Mouse (Mus musculus) Patski (cell line): ENCODE results near the gene Nhlh1. TPM values are rescaled to one million over a fixed set of nuclear protein-coding genes. Genes with fewer than 3 reads are reported as not detected.
A peak's percentile ranks its signal among the peaks of the same experiment; 100 is the strongest.

ENCODE experiments used
- ATAC-seq: fragments of 100-300 bp; one replicate; pipeline ENCODE4 v1.8.0; 2021
- CTCF ChIA-PET: fragments of 350-600 bp; sonication (Branson Sonifier 250); formaldehyde crosslinking; loops from one replicate; lab custom pipeline; 2022; ENCODE audit warnings: inconsistent platforms; lab: Charles Lee
- POLR2A ChIA-PET: fragments of 350-600 bp; sonication (Branson Sonifier 250); formaldehyde crosslinking; loops from one replicate; lab custom pipeline; 2022; ENCODE audit warnings: antibody characterized with exemption, inconsistent platforms; lab: Charles Lee
- DNase-seq: peaks from one replicate; pipeline ENCODE4 v3.0.0-alpha.2; 2011; ENCODE audit warnings: low read depth, low spot score
- H3K27me3 ChIP-seq: fragments of 371-371 bp; one replicate; pipeline ENCODE4 v1.5.1; 2021
- CTCF ChIP-seq: fragments of 100-300 bp; IDR thresholded peaks from one replicate; pipeline ENCODE4 v1.5.1; 2021
- in situ Hi-C: fragments of 300-500 bp; cut with MboI; formaldehyde crosslinking; loops from 3 replicates; pipeline ENCODE4 v1.11.1; 2018; ENCODE audit warnings: low pct_unique_long_range_greater_than_20kb, mixed read lengths
- polyA plus RNA-seq: library from polyadenylated mRNA; unstranded; gene quantifications from one replicate; pipeline ENCODE4 v1.2.3, GENCODE M21; 2021

Gene Nhlh1
- not detected for polyA plus RNA-seq

- in situ Hi-C loops = no loop called here
- CTCF ChIA-PET = interaction anchor here (0.9 kb wide), 2 partner anchors 10 to 25 kb away, joined by 3 read pairs; partner anchors contain the start of genes Copa and Ncstn
- no peak for TF ChIP-seq CTCF
- ATAC-seq (no peak), DNase-seq (no peak)
- no peaks in the 10 kb centered on the region for H3K27me3 ChIP-seq
- POLR2A ChIA-PET = no interaction called here
Measured at GRCm38 (mm10) chr1:172057491-172057921, at the start of gene Nhlh1. Gene Nhlh1 (minus strand): TSS chr1:172057573.

GRCm38 (mm10) chr1:172105101-172105500 lies 47.7 kb upstream of the Nhlh1 start:
- no peaks in the 10 kb centered on the region for H3K27me3 ChIP-seq
- ChIA-PET POLR2A (no interaction called here), CTCF (interaction anchor here (1.5 to 8.6 kb wide), 2 partner anchors 16 to 20 kb away, joined by 5 to 43 read pairs; no protein-coding TSS in a partner anchor)
- DNase-seq (no peak), ATAC-seq (no peak)
- TF ChIP-seq CTCF = no peak
- in situ Hi-C loops = no loop called here

GRCm38 (mm10) chr1:172103619-172104018 lies 46.2 kb upstream of the Nhlh1 start:
- CTCF ChIA-PET = interaction anchor here (0.8 to 8.6 kb wide), 2 partner anchors 8 to 17 kb away, joined by 3 to 43 read pairs; no protein-coding TSS in a partner anchor
- TF ChIP-seq CTCF = no peak
- POLR2A ChIA-PET = no interaction called here
- ATAC-seq (no peak), DNase-seq (no peak)
- in situ Hi-C loops = no loop called here
- H3K27me3 ChIP-seq = no peaks in the 10 kb centered on the region

GRCm38 (mm10) chr1:172099325-172100033 lies 42.1 kb upstream of the Nhlh1 start:
- CTCF ChIA-PET = interaction anchor here (1.3 to 3.7 kb wide), 3 partner anchors 15 to 20 kb away, joined by 3 to 12 read pairs (median 5); no protein-coding TSS in a partner anchor
- TF ChIP-seq CTCF = no peak
- in situ Hi-C loops = no loop called here
- no peaks in the 10 kb centered on the region for H3K27me3 ChIP-seq
- ATAC-seq (no peak), DNase-seq (no peak)
- POLR2A ChIA-PET = no interaction called here

GRCm38 (mm10) chr1:172095202-172095601 lies 37.8 kb upstream of the Nhlh1 start:
- DNase-seq (no peak), ATAC-seq (no peak)
- no peaks in the 10 kb centered on the region for H3K27me3 ChIP-seq
- CTCF ChIA-PET = interaction anchor here (1.0 to 1.7 kb wide), 5 partner anchors 9 to 230 kb away, joined by 3 read pairs; no protein-coding TSS in a partner anchor
- POLR2A ChIA-PET = no interaction called here
- in situ Hi-C loops = no loop called here
- no peak for TF ChIP-seq CTCF

- ChIA-PET CTCF (interaction anchor here (1.0 to 1.3 kb wide), 3 partner anchors 13 to 230 kb away, joined by 3 read pairs; no protein-coding TSS in a partner anchor), POLR2A (no interaction called here)
- in situ Hi-C loops = no loop called here
- ATAC-seq (no peak), DNase-seq (no peak)
- TF ChIP-seq CTCF = no peak
- H3K27me3 ChIP-seq = no peaks in the 10 kb centered on the region
Measured at GRCm38 (mm10) chr1:172094295-172094694, 36.9 kb upstream of the Nhlh1 start.

- in situ Hi-C loops = no loop called here
- TF ChIP-seq CTCF = no peak
- DNase-seq (no peak), ATAC-seq (no peak)
- no peaks in the 10 kb centered on the region for H3K27me3 ChIP-seq
- CTCF ChIA-PET = no interaction called here
- POLR2A ChIA-PET = no interaction called here
Measured at GRCm38 (mm10) chr1:172093522-172093921, 36.1 kb upstream of the Nhlh1 start.

- DNase-seq = no peak
- POLR2A ChIA-PET = interaction anchor here (1.0 kb wide), 1 partner anchor 12 kb away, joined by 3 read pairs; no protein-coding TSS in a partner anchor
- in situ Hi-C loops = no loop called here
Measured at GRCm38 (mm10) chr1:172082899-172083445, 25.6 kb upstream of the Nhlh1 start.

GRCm38 (mm10) chr1:172082101-172082898 lies 24.9 kb upstream of the Nhlh1 start, which contains the start of the genes Copa and Ncstn:
Gene Copa (plus strand): TSS chr1:172082529.
Gene Ncstn (minus strand): TSS chr1:172082795.
- H3K27me3 ChIP-seq = no peaks in the 10 kb centered on the region
- in situ Hi-C loops = no loop called here
- ChIA-PET CTCF (interaction anchor here (0.8 to 3.4 kb wide), 5 partner anchors 17 to 70 kb away, joined by 3 to 15 read pairs (median 3); no protein-coding TSS in a partner anchor), POLR2A (interaction anchor here (0.9 to 1.0 kb wide), 2 partner anchors 12 to 21 kb away, joined by 3 to 4 read pairs; no protein-coding TSS in a partner anchor)
- DNase-seq (peak; percentile 64), ATAC-seq (peak; percentile 96)
- TF ChIP-seq CTCF = no peak

More at GRCm38 (mm10) chr1:172082899-172083445, 25.6 kb upstream of the Nhlh1 start:
- CTCF ChIA-PET = interaction anchor here (0.8 to 3.4 kb wide), 2 partner anchors 25 to 37 kb away, joined by 3 to 15 read pairs; no protein-coding TSS in a partner anchor
- ATAC-seq = peak; percentile 52
- no peak for TF ChIP-seq CTCF
- no peaks in the 10 kb centered on the region for H3K27me3 ChIP-seq

GRCm38 (mm10) chr1:172077981-172078380 lies 20.6 kb upstream of the Nhlh1 start:
- ChIA-PET POLR2A (no interaction called here), CTCF (interaction anchor here (1.7 kb wide), 1 partner anchor 42 kb away, joined by 4 read pairs; no protein-coding TSS in a partner anchor)
- no peak for DNase-seq

More at GRCm38 (mm10) chr1:172077981-172078380, 20.6 kb upstream of the Nhlh1 start:
- in situ Hi-C loops = no loop called here
- no peak for ATAC-seq
- no peaks in the 10 kb centered on the region for H3K27me3 ChIP-seq
- TF ChIP-seq CTCF = no peak
